Mouse (Mus musculus): ENCODE data around the gene Ppox.
"Not testable (repeated sequence)": the region's sequence is repeated elsewhere in the genome, so short reads cannot be mapped to it uniquely, and the experiment has no call there.

Ppox gene

GRCm38 (mm10) chr1:171245353-171245752, 35.6 kb downstream of the Ppox start:
- DNase-seq (ENCODE audit: low read depth, low spot score) = no peak

GRCm38 (mm10) chr1:171241952-171242351, 39.0 kb downstream of the Ppox start:
- DNase-seq (ENCODE audit: low read depth, low spot score) = not testable (repeated sequence)

- DNase-seq (ENCODE audit: low read depth, low spot score) = no peak
These were observed 40.1 kb downstream of the Ppox start for GRCm38 (mm10) chr1:171240911-171241310.

- no peak for DNase-seq (ENCODE audit: low read depth, low spot score)
These were observed 40.8 kb downstream of the Ppox start for GRCm38 (mm10) chr1:171239992-171240744.

GRCm38 (mm10) chr1:171238463-171238862, 42.5 kb downstream of the Ppox start:
- DNase-seq (ENCODE audit: low read depth, low spot score) = no peak

GRCm38 (mm10) chr1:171237438-171237837, 43.5 kb downstream of the Ppox start:
- no peak for DNase-seq (ENCODE audit: low read depth, low spot score)

GRCm38 (mm10) chr1:171235791-171236190, 45.2 kb downstream of the Ppox start:
- DNase-seq (ENCODE audit: low read depth, low spot score) = no peak

GRCm38 (mm10) chr1:171234538-171234937, 46.4 kb downstream of the Ppox start:
- no peak for DNase-seq (ENCODE audit: low read depth, low spot score)

GRCm38 (mm10) chr1:171234126-171234525, 46.9 kb downstream of the Ppox start, which contains the start of gene Fcer1g:
Gene Fcer1g (minus strand): TSS chr1:171234365.
- DNase-seq (ENCODE audit: low read depth, low spot score) = no peak

- DNase-seq (ENCODE audit: low read depth, low spot score) = no peak
These were observed 47.9 kb downstream of the Ppox start for GRCm38 (mm10) chr1:171232800-171233730.

- no peak for DNase-seq (ENCODE audit: low read depth, low spot score)
These were observed 48.6 kb downstream of the Ppox start for GRCm38 (mm10) chr1:171232348-171232747.

- DNase-seq (ENCODE audit: low read depth, low spot score) = no peak
These were observed 49.1 kb downstream of the Ppox start for GRCm38 (mm10) chr1:171231844-171232243.

- DNase-seq (ENCODE audit: low read depth, low spot score) = no peak
These were observed 50.8 kb downstream of the Ppox start for GRCm38 (mm10) chr1:171230215-171230614.

- DNase-seq (ENCODE audit: low read depth, low spot score) = no peak
These were observed 51.2 kb downstream of the Ppox start for GRCm38 (mm10) chr1:171229750-171230149.

- no peak for DNase-seq (ENCODE audit: low read depth, low spot score)
These were observed 53.1 kb downstream of the Ppox start for GRCm38 (mm10) chr1:171227879-171228278.

GRCm38 (mm10) chr1:171226780-171227179, 54.2 kb downstream of the Ppox start:
- no peak for DNase-seq (ENCODE audit: low read depth, low spot score)

Measured in embryo, embryonic 11.5 days (tissue).